Mouse (Mus musculus) neural tube, embryonic 11.5 days (tissue): ENCODE results near the gene Gm49361. TPM values are rescaled to one million over a fixed set of nuclear protein-coding genes. Genes with fewer than 3 reads are reported as not detected.

Experiments used
- ATAC-seq: fragments of 200-750 bp; cut with Nextera tagmentation; 2 replicates; pipeline ENCODE4 v1.8.0; 2017; ENCODE audit warnings: moderate number of reproducible peaks, mild to moderate bottlenecking, moderate TSS enrichment, moderate library complexity; ENCODE audit not compliant: insufficient read depth, low FRiP score, low TSS enrichment
- DNase-seq: peaks from one replicate; pipeline ENCODE4 v3.0.0-alpha.2; 2015; ENCODE audit warnings: low spot score
- H3K27ac ChIP-seq: fragments of 300-500 bp; sonication (generic); 2 replicates; pipeline ENCODE4 v1.5.1; 2014; ENCODE audit warnings: low read depth, mild to moderate bottlenecking, low read length
- H3K27me3 ChIP-seq: fragments of 300-500 bp; sonication (generic); 2 replicates; pipeline ENCODE4 v1.6.1; 2014; ENCODE audit warnings: mild to moderate bottlenecking, low read length, mixed read lengths; ENCODE audit not compliant: control insufficient read depth, insufficient read depth
- H3K36me3 ChIP-seq: fragments of 300-500 bp; sonication (generic); 2 replicates; pipeline ENCODE4 v1.6.1; 2014; ENCODE audit warnings: mild to moderate bottlenecking, low read length, moderate library complexity, mixed read lengths; ENCODE audit not compliant: control insufficient read depth, insufficient read depth
- H3K4me1 ChIP-seq: fragments of 300-500 bp; sonication (generic); 2 replicates; pipeline ENCODE4 v1.6.1; 2014; ENCODE audit warnings: low read length, mixed read lengths; ENCODE audit not compliant: control insufficient read depth, insufficient read depth
- H3K4me2 ChIP-seq: fragments of 300-500 bp; sonication (generic); 2 replicates; pipeline ENCODE4 v1.6.1; 2014; ENCODE audit warnings: low read depth, mild to moderate bottlenecking, moderate library complexity
- H3K4me3 ChIP-seq: fragments of 300-500 bp; sonication (generic); 2 replicates; pipeline ENCODE4 v1.5.1; 2014; ENCODE audit warnings: low read depth, low read length
- H3K9ac ChIP-seq: fragments of 300-500 bp; sonication (generic); 2 replicates; pipeline ENCODE4 v1.6.1; 2014; ENCODE audit warnings: mild to moderate bottlenecking, low read length
- H3K9me3 ChIP-seq: fragments of 300-500 bp; sonication (generic); 2 replicates; pipeline ENCODE4 v1.6.1; 2016; ENCODE audit warnings: low read length; ENCODE audit not compliant: control insufficient read depth
- WGBS: fragments of 180-500 bp; shearing (Covaris S2); extraction: QIAGEN DNeasy Blood & Tissue Kit; methylation state at CpG from one replicate; pipeline ENCODE4 v1.1.7; 2014; 5-methylcytosine and 5-hydroxymethylcytosine counted together
- polyA plus RNA-seq: library from polyadenylated mRNA; unstranded; fragments of >200 nt; fragmentation: Nextera tagmentation; extraction: Ambion mirVana; gene quantifications from 2 replicates; pipeline ENCODE4 v1.2.1, GENCODE M21; 2014

Gene Gm49361
- polyA plus RNA-seq, 1 experiment from 2014 or later, result not detected

GRCm38 (mm10) chr14:57611034-57611433 lies 134.9 kb downstream of the Gm49361 start:
- Histone ChIP-seq H3K27ac (no peak overlapping the region), H3K9ac (no peak overlapping the region), H3K27me3 (no peaks in the 10 kb centered on the region), H3K4me3 (no peak overlapping the region), H3K9me3 (no peaks in the 10 kb centered on the region), H3K36me3 (no peaks in the 10 kb centered on the region), H3K4me1 (no peaks in the 10 kb centered on the region), H3K4me2 (no peak overlapping the region)
- ATAC-seq, result no peak
- no peak for DNase-seq
- WGBS, result 48% methylated on average over 2 of the region's 2 CpGs

- H3K27ac ChIP-seq, result no peak overlapping the region
- ATAC-seq (no peak), DNase-seq (no peak)
- WGBS, result 88% methylated on average over 4 of the region's 4 CpGs
- no peak overlapping the region for H3K4me3 ChIP-seq
- H3K27me3 ChIP-seq, result no peaks in the 10 kb centered on the region
- no peak overlapping the region for H3K9ac ChIP-seq
- H3K36me3 ChIP-seq, result no peaks in the 10 kb centered on the region
- no peak overlapping the region for H3K4me2 ChIP-seq
- no peaks in the 10 kb centered on the region for H3K4me1 ChIP-seq
- no peaks in the 10 kb centered on the region for H3K9me3 ChIP-seq
These were observed 136.0 kb downstream of the Gm49361 start for GRCm38 (mm10) chr14:57609816-57610329.

GRCm38 (mm10) chr14:57607500-57607899 lies 138.4 kb downstream of the Gm49361 start:
- no peaks in the 10 kb centered on the region for H3K9me3 ChIP-seq
- no peak for ATAC-seq
- no peak overlapping the region for H3K4me3 ChIP-seq
- no peaks in the 10 kb centered on the region for H3K36me3 ChIP-seq
- no peaks in the 10 kb centered on the region for H3K4me1 ChIP-seq
- H3K27me3 ChIP-seq, result no peaks in the 10 kb centered on the region
- H3K9ac ChIP-seq, result no peak overlapping the region
- DNase-seq, result peak; percentile 18
- H3K27ac ChIP-seq, result no peak overlapping the region
- H3K4me2 ChIP-seq, result no peak overlapping the region
- 55% methylated on average over 1 of the region's 1 CpGs for WGBS

GRCm38 (mm10) chr14:57606663-57607365 lies 139.1 kb downstream of the Gm49361 start:
- 82% methylated on average over 8 of the region's 8 CpGs for WGBS
- Histone ChIP-seq H3K9ac (no peak overlapping the region), H3K27ac (no peak overlapping the region), H3K4me1 (no peaks in the 10 kb centered on the region), H3K4me3 (no peak overlapping the region), H3K4me2 (no peak overlapping the region), H3K36me3 (no peaks in the 10 kb centered on the region), H3K27me3 (no peaks in the 10 kb centered on the region), H3K9me3 (no peaks in the 10 kb centered on the region)
- DNase-seq (no peak), ATAC-seq (no peak)

GRCm38 (mm10) chr14:57593279-57593678 lies 152.6 kb downstream of the Gm49361 start:
- Histone ChIP-seq H3K4me2 (no peak overlapping the region), H3K27me3 (no peaks in the 10 kb centered on the region), H3K9me3 (no peaks in the 10 kb centered on the region), H3K4me3 (no peak overlapping the region), H3K9ac (no peak overlapping the region), H3K4me1 (no peaks in the 10 kb centered on the region), H3K27ac (no peak overlapping the region), H3K36me3 (peaks cover 12% of the 10 kb centered on the region)
- DNase-seq (no peak), ATAC-seq (no peak)
- 93% methylated on average over 5 of the region's 5 CpGs for WGBS

Other genes starting within 250 kb of the Gm49361 start
- gene Il17d, start 221.3 kb downstream of the Gm49361 start, polyA plus RNA-seq, result 0.48 and 1.7 TPM in 2 replicates
- 87.5 and 90.4 TPM in 2 replicates for gene Eef1akmt1, start 174.5 kb downstream of the Gm49361 start, polyA plus RNA-seq
- 34.5 and 35.1 TPM in 2 replicates for gene Xpo4, start 80.7 kb downstream of the Gm49361 start, polyA plus RNA-seq
- gene Lats2, start 12.3 kb upstream of the Gm49361 start, polyA plus RNA-seq, result 17.5 and 18.0 TPM in 2 replicates
- gene Sap18, start 52.1 kb upstream of the Gm49361 start, polyA plus RNA-seq, result 24.1 and 35.0 TPM in 2 replicates
- 36.0 and 39.3 TPM in 2 replicates for gene Ska3, start 80.1 kb upstream of the Gm49361 start, polyA plus RNA-seq
- 134 and 140 TPM in 2 replicates for gene Mrpl57, start 80.1 kb upstream of the Gm49361 start, polyA plus RNA-seq
- gene Zdhhc20, start 144.2 kb upstream of the Gm49361 start, polyA plus RNA-seq, result 50.7 and 58.0 TPM in 2 replicates